Mouse (Mus musculus) E14TG2a.4 (cell line): ENCODE data around the gene Trim39.

Experiments
- CTCF ChIP-seq: conservative IDR thresholded peaks from 2 replicates; pipeline ENCODE4 v1.5.1; 2014; ENCODE audit warnings: low read length
- NANOG ChIP-seq: IDR thresholded peaks from 2 replicates; pipeline ENCODE4 v1.6.1; 2014; ENCODE audit warnings: borderline replicate concordance, low read length, mixed read lengths
- POU5F1 ChIP-seq: IDR thresholded peaks from 2 replicates; pipeline ENCODE4 v1.6.1; 2014; ENCODE audit warnings: low read length, borderline replicate concordance

DNA sequence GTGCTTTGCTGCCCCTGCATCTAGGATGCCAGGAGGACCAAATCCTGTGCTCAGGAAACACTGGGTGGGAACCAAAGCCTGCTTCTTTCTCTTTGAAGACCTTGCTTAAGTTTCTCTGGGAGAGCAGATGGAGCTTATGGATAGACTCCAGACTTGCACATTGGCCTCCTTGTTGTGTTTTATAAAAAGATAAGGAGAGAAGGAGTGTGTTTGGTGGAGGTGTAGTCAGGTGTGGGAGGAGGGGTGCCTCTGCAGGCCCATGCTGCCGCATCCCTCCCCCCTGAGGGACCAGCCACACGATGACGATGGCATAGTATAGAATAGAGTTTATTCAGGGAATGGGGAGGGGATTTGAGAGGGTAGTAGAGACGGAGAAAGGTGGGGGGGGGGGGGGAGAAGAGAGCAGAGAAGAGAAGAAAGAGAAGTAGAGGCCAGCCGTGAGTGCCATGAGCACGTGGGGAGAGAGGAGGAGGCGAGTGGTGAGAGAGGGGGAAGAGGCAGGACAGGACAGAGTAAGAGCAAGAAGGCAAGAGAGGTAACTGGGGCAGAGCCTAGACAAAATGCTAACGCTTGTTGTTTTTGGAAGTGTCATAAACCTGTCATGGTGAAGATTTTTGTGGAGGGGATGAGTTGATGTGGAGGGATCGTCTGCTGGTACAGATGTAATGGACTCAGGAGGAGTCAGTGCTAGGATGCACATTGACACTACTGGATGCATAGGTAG lies 758 bp upstream of the Trim39 start:
- TF ChIP-seq CTCF = no peak
- no peak for TF ChIP-seq NANOG
- TF ChIP-seq POU5F1 = no peak
